Mouse (Mus musculus) neutrophil, adult 5-6 weeks (primary cell): ENCODE measurements around the gene Pigx. TPM values are rescaled to one million over a fixed set of nuclear protein-coding genes. Genes with fewer than 3 reads are reported as not detected.

Source experiments
- ATAC-seq: fragments of 151-379, 151-347 bp; 2 replicates; pipeline ENCODE4 v1.8.0; 2017; ENCODE audit warnings: mild to moderate bottlenecking, moderate TSS enrichment; ENCODE audit not compliant: insufficient number of reproducible peaks, poor library complexity, low FRiP score, severe bottlenecking; ENCODE audit errors: extremely low read depth
- total RNA-seq: library from RNA; stranded (forward); fragments of 200-1000 nt; gene quantifications from 2 replicates; pipeline ENCODE4 v1.2.3, GENCODE M21; 2017

Gene Pigx
- 65.8 and 67.4 TPM in 2 replicates for total RNA-seq

GRCm38 (mm10) chr16:32099638-32100150 is at the start of gene Pigx, which contains the start of gene Cep19:
Pigx (minus strand) TSS chr16:32099740.
Cep19 (plus strand) TSS chr16:32099800.
- ATAC-seq = peak; percentile 56

DNA sequence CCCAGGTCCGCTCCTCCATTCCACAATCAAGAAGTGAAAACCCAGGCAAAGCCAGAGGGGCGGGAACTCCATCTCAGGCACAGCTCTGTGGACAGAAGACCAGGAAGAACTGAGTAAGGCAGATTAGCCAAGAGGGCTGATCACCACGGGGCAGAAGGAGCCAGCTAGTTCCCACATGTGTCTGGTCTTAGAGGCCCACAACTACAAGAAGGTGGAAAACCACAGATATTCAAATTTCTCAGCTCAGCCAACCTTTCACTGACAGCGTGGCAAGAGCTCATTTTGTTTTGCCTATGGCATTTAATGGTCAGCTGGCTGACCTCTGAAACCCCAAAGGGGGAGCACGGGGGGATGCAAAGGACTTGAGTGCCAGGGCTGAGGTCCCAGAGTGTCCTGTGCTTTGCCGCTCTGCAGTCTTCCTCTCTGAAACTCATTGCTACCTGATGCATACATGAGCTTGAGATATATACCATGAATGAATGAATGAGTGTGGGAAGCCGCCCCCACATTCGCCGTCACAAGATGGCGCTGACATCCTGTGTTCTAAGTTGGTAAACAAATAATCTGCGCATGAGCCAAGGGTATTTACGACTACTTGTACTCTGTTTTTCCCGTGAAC is 48.2 kb upstream of the Pigx start:
- ATAC-seq = no peak

DNA sequence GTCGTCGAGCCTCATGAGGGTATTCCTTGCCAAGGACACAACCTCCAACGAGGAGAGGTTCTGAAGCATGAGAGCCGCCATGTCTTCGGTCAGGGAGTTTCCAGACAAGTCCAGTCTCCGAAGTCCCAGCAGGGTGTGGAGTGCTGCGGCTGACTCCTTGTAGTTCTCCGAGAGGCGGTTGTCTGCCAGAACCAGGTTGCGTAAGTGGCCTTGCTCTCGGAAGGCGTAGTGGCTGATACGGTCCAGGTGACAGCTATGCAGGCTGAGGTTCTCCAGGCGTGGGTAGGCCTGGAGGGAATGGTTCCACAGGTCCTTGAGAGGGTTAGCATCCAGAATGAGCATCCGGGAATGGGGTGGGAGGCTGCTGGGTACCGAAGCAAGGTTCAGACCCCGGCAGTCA is 45.1 kb upstream of the Pigx start:
- no peak for ATAC-seq

GRCm38 (mm10) chr16:32143766-32144165 is 44.2 kb upstream of the Pigx start:
- ATAC-seq = no peak

- ATAC-seq = no peak
Observed at GRCm38 (mm10) chr16:32138954-32139353, 39.4 kb upstream of the Pigx start.

- ATAC-seq = no peak
Observed at GRCm38 (mm10) chr16:32135842-32136357, 36.4 kb upstream of the Pigx start.

- no peak for ATAC-seq
Observed at GRCm38 (mm10) chr16:32133148-32133547, 33.6 kb upstream of the Pigx start.

GRCm38 (mm10) chr16:32130190-32130826 is 30.8 kb upstream of the Pigx start:
- peak; percentile 91 for ATAC-seq

- no peak for ATAC-seq
Observed at GRCm38 (mm10) chr16:32129449-32130189, 30.1 kb upstream of the Pigx start.

- no peak for ATAC-seq
Observed at GRCm38 (mm10) chr16:32127046-32127445, 27.5 kb upstream of the Pigx start.

GRCm38 (mm10) chr16:32125364-32125763 is 25.8 kb upstream of the Pigx start:
- ATAC-seq = no peak

GRCm38 (mm10) chr16:32124444-32125335 is 25.1 kb upstream of the Pigx start:
- ATAC-seq = peak; percentile 87

GRCm38 (mm10) chr16:32124020-32124419 is 24.5 kb upstream of the Pigx start:
- no peak for ATAC-seq

- ATAC-seq = no peak
Observed at GRCm38 (mm10) chr16:32120454-32120853, 20.9 kb upstream of the Pigx start.

GRCm38 (mm10) chr16:32116186-32116585 is 16.6 kb upstream of the Pigx start:
- ATAC-seq = no peak

DNA sequence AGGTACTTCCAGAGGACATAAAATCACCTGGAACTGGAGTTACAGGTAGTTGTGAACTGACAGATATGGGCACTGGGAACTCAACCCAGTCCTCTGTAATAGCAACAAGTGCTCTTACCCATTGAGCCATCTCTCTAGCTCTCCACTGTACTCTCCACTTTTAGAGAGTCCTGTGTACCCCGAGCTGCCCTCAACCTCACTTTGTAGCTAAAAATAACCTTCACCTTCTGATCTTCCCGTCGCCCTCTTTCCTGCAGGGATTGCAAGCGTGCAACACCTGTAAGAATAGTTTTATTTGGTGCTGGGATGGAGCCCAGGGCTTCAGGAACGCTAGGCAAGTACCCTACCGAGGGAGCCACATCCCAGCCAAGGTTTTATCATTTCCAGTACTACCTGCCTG is 16.2 kb upstream of the Pigx start:
- no peak for ATAC-seq

GRCm38 (mm10) chr16:32114968-32115695 is 15.6 kb upstream of the Pigx start:
- peak; percentile 60; the same call in 1 of the 2 replicates for ATAC-seq

DNA sequence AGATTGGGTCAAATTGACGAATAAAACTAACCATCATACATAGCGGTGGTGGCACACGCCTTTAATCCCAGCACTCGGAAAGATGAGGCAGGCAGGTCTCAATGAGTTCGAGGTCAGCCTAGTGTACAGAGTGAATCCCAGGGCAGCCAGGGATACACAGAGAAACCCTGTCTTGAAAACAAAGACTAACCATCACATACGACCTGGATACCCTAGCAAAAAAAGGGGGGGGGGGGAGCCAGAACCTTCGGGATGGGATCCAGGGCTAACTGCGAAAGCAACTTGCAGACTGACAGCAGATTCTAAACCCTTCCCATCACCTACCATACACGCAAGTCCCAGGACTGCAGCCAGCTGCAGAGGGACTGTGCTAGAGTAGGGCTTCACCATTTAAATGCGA is 14.9 kb upstream of the Pigx start:
- no peak for ATAC-seq
